14 mouse cellular contexts compared by ENCODE assay signal in the genomic region with DNA sequence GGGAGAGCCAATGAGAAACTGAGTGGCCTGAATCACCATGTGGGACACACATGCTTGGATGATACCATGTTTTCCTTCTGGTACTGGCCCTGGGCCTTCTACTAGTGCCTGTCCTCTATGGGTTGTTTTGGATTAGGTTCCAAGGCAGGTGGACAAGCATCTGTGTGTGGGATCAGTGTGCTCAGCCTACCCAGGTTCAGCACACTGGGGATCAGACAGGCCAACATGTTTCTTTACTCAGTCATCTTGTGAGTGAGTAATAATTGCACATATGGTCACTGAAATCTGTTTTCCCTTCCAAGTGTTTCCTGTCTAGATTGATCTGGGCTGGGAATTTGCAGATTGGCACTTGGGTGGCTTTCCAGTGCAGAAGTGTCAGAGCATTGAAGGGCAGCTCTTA.
A peak's percentile ranks its signal among the peaks of the same experiment; 100 is the strongest.
DNase-seq lines count a peak whose midpoint lies in the region; ATAC-seq and TF ChIP-seq lines count a peak whose summit lies in the region.
"Had no signal": no experiment of that assay in that cellular context is flagged by ENCODE, and none has a peak within 500 bp of the region (broad histone marks: within the 10 kb centered on the region; RNA-seq: fewer than 3 reads in every experiment).

No protein-coding gene starts in this region.

- no peaks in the 10 kb centered on the region for H3K4me1 ChIP-seq in kidney, embryonic 15.5 days
- H3K4me1 ChIP-seq: heart, embryonic 13.5 days; hindbrain, embryonic 13.5 days; megakaryocyte, embryonic 14.5 days had no signal

- POLR2A ChIA-PET in Patski (lab: Charles Lee): no interaction called here

- no peak for ATAC-seq in Patski
- no peak for ATAC-seq in kidney, embryonic 15.5 days (replicated peaks; ENCODE audit: low FRiP score)

- H3K27me3 ChIP-seq in Patski: no peaks in the 10 kb centered on the region
- no peaks in the 10 kb centered on the region for H3K27me3 ChIP-seq in kidney, embryonic 15.5 days
- H3K27me3 ChIP-seq: embryonic facial prominence, embryonic 12.5 days; heart, embryonic 13.5 days; hindbrain, embryonic 13.5 days; megakaryocyte, embryonic 14.5 days had no signal

- H3K9ac ChIP-seq in kidney, embryonic 15.5 days: no peak overlapping the region
- H3K9ac ChIP-seq: embryonic facial prominence, embryonic 12.5 days; heart, embryonic 13.5 days; hindbrain, embryonic 13.5 days had no signal

- CTCF ChIA-PET in Patski (lab: Charles Lee): interaction anchor here (1.5 kb wide), 1 partner anchor 9 kb away, joined by 3 read pairs; no protein-coding TSS in a partner anchor

- H3K4me3 ChIP-seq in kidney, embryonic 15.5 days (replicated peaks): no peak overlapping the region
- H3K4me3 ChIP-seq: embryonic facial prominence, embryonic 12.5 days; heart, embryonic 13.5 days; hindbrain, embryonic 13.5 days; megakaryocyte, embryonic 14.5 days; myocyte had no signal

- intact Hi-C loops in left cerebral cortex, postnatal 14 days (cut with DNase I): no loop called here

- no peak for TF ChIP-seq POLR2A in brain, embryonic 14.5 days (IDR thresholded peaks at IDR 0.05; ENCODE audit: borderline replicate concordance, extremely low read depth, insufficient read depth, insufficient read length, poor library complexity, severe bottlenecking)

- no peak overlapping the region for H3K4me2 ChIP-seq in kidney, embryonic 15.5 days
- H3K4me2 ChIP-seq: embryonic facial prominence, embryonic 12.5 days; heart, embryonic 13.5 days; hindbrain, embryonic 13.5 days had no signal

- no peaks in the 10 kb centered on the region for H3K9me3 ChIP-seq in kidney, embryonic 15.5 days (replicated peaks)
- H3K9me3 ChIP-seq: embryonic facial prominence, embryonic 12.5 days; heart, embryonic 13.5 days; hindbrain, embryonic 13.5 days had no signal

- no peaks in the 10 kb centered on the region for H3K36me3 ChIP-seq in kidney, embryonic 15.5 days
- H3K36me3 ChIP-seq: embryonic facial prominence, embryonic 12.5 days; heart, embryonic 13.5 days; hindbrain, embryonic 13.5 days had no signal

- DNase-seq in Patski (ENCODE audit: low read depth, low spot score): peak; percentile 15
- peak; percentile 74 for DNase-seq in brain, embryonic 14.5 days (ENCODE audit: low read depth)
- DNase-seq in cerebellum, postnatal 36 days: peak; percentile 51 to 59
- DNase-seq in layer of hippocampus, adult 18-20 months (ENCODE audit: low spot score in 2 of 2): peak; percentile 71 to 87
- DNase-seq in left cerebral cortex, postnatal 14 days (ENCODE audit: low spot score in 2 of 2): no peak
- no peak for DNase-seq in left cerebral cortex, adult 11 months (ENCODE audit: low spot score)
- DNase-seq: gastrocnemius, postnatal 10 days; lung, adult 18-20 months had no signal

- H3K27ac ChIP-seq in kidney, embryonic 15.5 days: no peak overlapping the region
- H3K27ac ChIP-seq: embryonic facial prominence, embryonic 12.5 days; heart, embryonic 13.5 days; hindbrain, embryonic 13.5 days had no signal

- TF ChIP-seq CTCF in Patski (IDR thresholded peaks at IDR 0.05): no peak
- TF ChIP-seq CTCF in brain, embryonic 14.5 days (IDR thresholded peaks at IDR 0.05; ENCODE audit: borderline replicate concordance, extremely low read depth, insufficient read depth, insufficient read length): no peak

- in situ Hi-C loops in Patski (cut with MboI; ENCODE audit: low pct_unique_long_range_greater_than_20kb): no loop called here

Comparison
In these comparisons a context has a peak if more than half of its experiments do, and no peak if none do; other contexts are left out.
1. DNase-seq: peak in Patski (single experiment), brain, embryonic 14.5 days (single experiment), cerebellum, postnatal 36 days (2 of 2) and layer of hippocampus, adult 18-20 months (2 of 2); none in left cerebral cortex, postnatal 14 days (0 of 2) and left cerebral cortex, adult 11 months (single experiment).